Mouse (Mus musculus): ENCODE data around the gene Atp6v0e2. TPM values are rescaled to one million over a fixed set of nuclear protein-coding genes. Genes with fewer than 3 reads are reported as not detected.

The Atp6v0e2 gene
- polyA plus RNA-seq, 1 experiment from 2014 or later, result 25.7 TPM

- no peak overlapping the region for H3K4me2 ChIP-seq (replicated peaks)
- no peaks in the 10 kb centered on the region for H3K9me3 ChIP-seq (replicated peaks)
- H3K9ac ChIP-seq, result no peak overlapping the region
- H3K27me3 ChIP-seq, result no peaks in the 10 kb centered on the region
- WGBS, result 62% methylated on average over 3 of the region's 3 CpGs
- no peak for ATAC-seq (ENCODE audit: insufficient number of reproducible peaks, low FRiP score, low TSS enrichment, low read depth)
- H3K27ac ChIP-seq (replicated peaks), result no peak overlapping the region
- H3K4me3 ChIP-seq (replicated peaks), result no peak overlapping the region
- peaks cover 32% of the 10 kb centered on the region for H3K4me1 ChIP-seq
- no peaks in the 10 kb centered on the region for H3K36me3 ChIP-seq
These were observed 3.3 kb downstream of the Atp6v0e2 start for GRCm38 (mm10) chr6:48540721-48541120.

- no peak; the same call in 1 of the 2 replicates for ATAC-seq (ENCODE audit: insufficient number of reproducible peaks, low FRiP score, low TSS enrichment, low read depth)
- H3K9me3 ChIP-seq (replicated peaks), result no peaks in the 10 kb centered on the region
- H3K4me3 ChIP-seq (replicated peaks), result no peak overlapping the region
- H3K27me3 ChIP-seq, result no peaks in the 10 kb centered on the region
- H3K27ac ChIP-seq (replicated peaks), result no peak overlapping the region
- no peaks in the 10 kb centered on the region for H3K36me3 ChIP-seq
- WGBS, result 21% methylated on average over 7 of the region's 7 CpGs
- no peak overlapping the region for H3K9ac ChIP-seq
- peaks cover 32% of the 10 kb centered on the region for H3K4me1 ChIP-seq
- no peak overlapping the region for H3K4me2 ChIP-seq (replicated peaks)
These were observed 4.4 kb downstream of the Atp6v0e2 start for GRCm38 (mm10) chr6:48541560-48542450.

DNA sequence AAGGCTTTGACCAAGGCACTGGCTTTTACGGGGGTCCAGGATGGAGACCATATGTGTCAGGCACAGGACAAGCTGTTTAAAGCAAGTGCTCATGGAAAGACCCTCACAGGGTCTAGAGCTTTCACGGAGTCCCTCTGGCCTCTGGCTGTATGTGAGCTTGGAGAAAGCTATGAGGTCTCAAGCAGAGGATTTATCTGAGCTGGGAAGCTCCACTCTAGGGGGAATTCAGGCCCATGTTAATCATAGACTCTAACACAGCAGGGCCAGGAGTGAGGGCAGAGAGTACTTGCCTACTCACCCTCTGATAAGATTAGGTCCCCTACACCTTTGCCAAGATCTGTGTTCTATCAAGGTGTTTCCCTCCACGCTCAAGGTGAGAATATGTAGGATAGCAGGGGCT lies 5.2 kb downstream of the Atp6v0e2 start:
- Histone ChIP-seq H3K9me3 (replicated peaks) (no peaks in the 10 kb centered on the region), H3K27me3 (no peaks in the 10 kb centered on the region), H3K36me3 (no peaks in the 10 kb centered on the region), H3K4me3 (replicated peaks) (no peak overlapping the region), H3K4me2 (replicated peaks) (no peak overlapping the region), H3K9ac (no peak overlapping the region), H3K4me1 (peaks cover 24% of the 10 kb centered on the region), H3K27ac (replicated peaks) (no peak overlapping the region)
- 81% methylated on average over 3 of the region's 3 CpGs for WGBS
- no peak for ATAC-seq (ENCODE audit: insufficient number of reproducible peaks, low FRiP score, low TSS enrichment, low read depth)

DNA sequence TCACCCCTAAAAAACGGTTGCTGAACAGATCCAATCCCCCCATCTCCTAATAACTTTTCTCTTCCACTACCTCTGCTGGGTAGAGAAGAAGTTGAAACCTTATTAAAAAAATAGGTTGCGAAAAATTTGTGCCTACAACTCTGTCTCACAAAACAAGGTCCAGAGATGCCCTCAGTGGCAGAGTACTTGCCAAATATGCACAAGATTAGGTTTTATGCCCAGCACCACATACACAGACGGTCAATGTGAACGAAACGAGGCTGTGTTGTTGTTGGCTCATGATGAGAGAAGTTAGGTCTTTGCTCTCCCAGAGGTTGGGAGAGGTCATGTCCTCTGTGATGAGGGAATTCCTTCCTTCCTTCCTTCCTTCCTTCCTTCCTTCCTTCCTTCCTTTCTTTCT lies 7.8 kb downstream of the Atp6v0e2 start:
- Histone ChIP-seq H3K9me3 (replicated peaks) (no peaks in the 10 kb centered on the region), H3K27ac (replicated peaks) (no peak overlapping the region), H3K4me3 (replicated peaks) (no peak overlapping the region), H3K9ac (no peak overlapping the region), H3K36me3 (no peaks in the 10 kb centered on the region), H3K4me1 (peaks cover 18% of the 10 kb centered on the region), H3K27me3 (no peaks in the 10 kb centered on the region), H3K4me2 (replicated peaks) (no peak overlapping the region)
- WGBS, result 73% methylated on average over 5 of the region's 5 CpGs
- ATAC-seq (ENCODE audit: insufficient number of reproducible peaks, low FRiP score, low TSS enrichment, low read depth), result no peak

DNA sequence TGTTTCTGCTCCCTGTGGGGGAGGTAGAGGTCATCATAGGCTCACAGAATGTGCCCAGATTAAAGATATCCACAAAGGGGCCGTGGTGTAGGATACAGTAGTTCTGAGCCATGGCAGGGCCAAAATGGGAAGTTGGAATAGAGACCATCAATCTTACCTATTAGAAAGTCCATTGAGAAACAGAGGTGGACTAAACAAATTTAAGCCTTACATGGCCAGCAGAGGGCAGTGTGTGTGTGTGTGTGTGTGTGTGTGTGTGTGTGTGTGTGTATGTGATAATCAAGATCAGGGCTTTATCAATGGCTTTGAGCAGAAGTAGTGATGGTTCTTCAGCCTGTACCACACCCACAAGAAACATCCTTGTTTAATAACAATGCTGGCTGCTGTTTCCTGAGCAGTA lies 8.9 kb downstream of the Atp6v0e2 start:
- peaks cover 15% of the 10 kb centered on the region for H3K4me1 ChIP-seq
- WGBS, result 58% methylated on average over 1 of the region's 1 CpGs
- H3K9me3 ChIP-seq (replicated peaks), result no peaks in the 10 kb centered on the region
- H3K27me3 ChIP-seq, result no peaks in the 10 kb centered on the region
- no peak overlapping the region for H3K4me3 ChIP-seq (replicated peaks)
- no peak overlapping the region for H3K27ac ChIP-seq (replicated peaks)
- H3K9ac ChIP-seq, result no peak overlapping the region
- H3K36me3 ChIP-seq, result no peaks in the 10 kb centered on the region
- no peak overlapping the region for H3K4me2 ChIP-seq (replicated peaks)
- no peak for ATAC-seq (ENCODE audit: insufficient number of reproducible peaks, low FRiP score, low TSS enrichment, low read depth)

DNA sequence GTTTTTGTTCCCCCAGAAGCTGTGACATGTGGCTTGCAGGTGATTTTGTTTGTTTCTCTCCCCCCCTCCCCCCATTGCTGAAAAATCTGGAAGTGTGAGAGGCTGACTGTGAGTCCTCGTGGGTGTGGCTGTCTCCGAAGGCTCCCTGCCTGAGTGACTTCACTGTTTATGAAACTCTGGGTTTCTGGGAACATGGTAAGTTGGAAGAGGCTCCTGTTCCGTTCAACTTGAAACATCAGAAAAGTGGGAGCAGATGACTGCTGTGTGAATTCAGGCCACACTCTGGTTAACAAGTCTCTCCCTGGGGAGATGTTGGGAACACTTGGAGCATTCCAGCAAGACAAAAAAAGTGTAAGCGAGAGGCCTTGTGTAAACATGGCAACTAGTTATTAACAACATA lies 9.4 kb downstream of the Atp6v0e2 start:
- H3K4me2 ChIP-seq (replicated peaks), result no peak overlapping the region
- 35% methylated on average over 4 of the region's 4 CpGs for WGBS
- no peaks in the 10 kb centered on the region for H3K36me3 ChIP-seq
- H3K9ac ChIP-seq, result no peak overlapping the region
- H3K4me1 ChIP-seq, result peaks cover 9% of the 10 kb centered on the region
- no peak overlapping the region for H3K27ac ChIP-seq (replicated peaks)
- H3K27me3 ChIP-seq, result no peaks in the 10 kb centered on the region
- no peaks in the 10 kb centered on the region for H3K9me3 ChIP-seq (replicated peaks)
- peak; percentile 43; the same call in 1 of the 2 replicates for ATAC-seq (ENCODE audit: insufficient number of reproducible peaks, low FRiP score, low TSS enrichment, low read depth)
- H3K4me3 ChIP-seq (replicated peaks), result no peak overlapping the region

DNA sequence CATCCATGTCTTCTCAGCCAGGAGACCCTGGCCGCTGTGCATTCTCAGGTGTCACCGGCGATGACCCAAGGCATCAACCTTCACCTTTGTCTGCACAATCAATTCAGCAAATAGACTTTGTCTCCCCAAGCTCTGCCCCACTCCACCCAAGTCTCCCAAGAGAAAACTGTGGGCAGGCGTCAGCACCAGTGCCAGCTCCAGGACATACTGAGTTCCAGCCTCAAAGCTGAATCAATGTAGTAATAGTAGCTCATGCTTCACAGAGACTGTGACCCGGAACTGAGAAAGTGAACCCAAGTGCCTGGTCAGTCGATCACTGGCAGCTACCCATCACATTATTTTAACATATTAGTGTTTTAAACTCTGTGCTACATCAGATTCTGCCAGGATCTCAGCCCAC lies 10.9 kb downstream of the Atp6v0e2 start:
- no peak overlapping the region for H3K27ac ChIP-seq (replicated peaks)
- no peak overlapping the region for H3K4me3 ChIP-seq (replicated peaks)
- ATAC-seq (ENCODE audit: insufficient number of reproducible peaks, low FRiP score, low TSS enrichment, low read depth), result no peak
- WGBS, result 93% methylated on average over 6 of the region's 6 CpGs
- no peak overlapping the region for H3K4me2 ChIP-seq (replicated peaks)
- H3K9me3 ChIP-seq (replicated peaks), result no peaks in the 10 kb centered on the region
- H3K36me3 ChIP-seq, result no peaks in the 10 kb centered on the region
- peaks cover 4% of the 10 kb centered on the region; the same call in 1 of the 2 replicates for H3K4me1 ChIP-seq
- H3K27me3 ChIP-seq, result no peaks in the 10 kb centered on the region
- H3K9ac ChIP-seq, result no peak overlapping the region

DNA sequence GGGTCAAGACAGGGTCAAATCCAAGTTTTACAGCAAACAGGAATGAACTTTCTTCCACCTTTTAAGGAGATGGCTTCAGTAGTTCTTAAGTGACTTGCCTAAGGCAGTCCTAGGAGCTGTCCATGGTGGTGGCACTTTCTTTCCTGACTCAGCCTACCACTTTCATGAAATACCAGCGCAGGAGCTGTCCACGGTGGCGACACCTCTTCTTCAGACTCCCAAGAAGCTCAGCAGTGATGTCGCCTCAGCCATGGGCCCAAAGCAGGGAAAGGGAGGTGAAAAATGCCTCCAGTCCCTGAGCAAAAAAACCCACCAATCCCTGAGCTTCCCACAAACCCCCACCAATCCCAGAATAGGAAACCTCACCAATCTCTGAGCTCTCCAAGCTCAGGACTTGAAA lies 15.5 kb downstream of the Atp6v0e2 start:
- H3K27ac ChIP-seq (replicated peaks), result no peak overlapping the region
- WGBS, result 57% methylated on average over 4 of the region's 4 CpGs
- no peaks in the 10 kb centered on the region for H3K9me3 ChIP-seq (replicated peaks)
- H3K27me3 ChIP-seq, result no peaks in the 10 kb centered on the region
- H3K4me3 ChIP-seq (replicated peaks), result no peak overlapping the region
- peaks cover 14% of the 10 kb centered on the region; the same call in 1 of the 2 replicates for H3K4me1 ChIP-seq
- ATAC-seq (ENCODE audit: insufficient number of reproducible peaks, low FRiP score, low TSS enrichment, low read depth), result no peak
- no peak overlapping the region for H3K9ac ChIP-seq
- no peaks in the 10 kb centered on the region; the same call in 1 of the 2 replicates for H3K36me3 ChIP-seq
- H3K4me2 ChIP-seq (replicated peaks), result no peak overlapping the region

DNA sequence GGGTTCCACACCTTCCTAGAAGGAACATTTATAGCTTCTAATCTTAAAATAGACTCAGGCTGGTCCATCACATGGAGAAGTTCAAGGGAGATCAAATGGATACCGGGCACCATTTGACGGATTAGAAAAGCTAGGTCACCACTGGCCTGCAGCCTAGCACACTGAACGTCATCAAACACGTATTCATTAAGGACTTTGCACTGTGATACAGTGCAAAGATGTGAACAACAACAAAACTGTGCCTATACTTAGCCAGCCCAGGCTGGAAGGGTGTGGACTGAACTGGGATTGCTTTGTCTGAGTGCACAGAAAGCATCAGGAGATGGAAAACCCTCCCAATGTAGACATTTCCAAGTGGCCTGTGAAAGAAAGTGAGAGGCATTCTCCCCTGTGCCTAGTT lies 16.4 kb downstream of the Atp6v0e2 start:
- Histone ChIP-seq H3K27me3 (no peaks in the 10 kb centered on the region), H3K9me3 (replicated peaks) (no peaks in the 10 kb centered on the region), H3K4me3 (replicated peaks) (peak overlapping the region; percentile 53; the same call in 1 of the 2 replicates), H3K9ac (no peak overlapping the region; the same call in 1 of the 2 replicates), H3K36me3 (no peaks in the 10 kb centered on the region; the same call in 1 of the 2 replicates), H3K4me1 (peaks cover 14% of the 10 kb centered on the region; the same call in 1 of the 2 replicates), H3K4me2 (replicated peaks) (peak overlapping the region; percentile 71), H3K27ac (replicated peaks) (peak overlapping the region; percentile 98)
- 84% methylated on average over 4 of the region's 4 CpGs for WGBS
- no peak for ATAC-seq (ENCODE audit: insufficient number of reproducible peaks, low FRiP score, low TSS enrichment, low read depth)

- H3K4me2 ChIP-seq (replicated peaks), result peak within 1 kb of the TSS; percentile 71
- ATAC-seq (ENCODE audit: insufficient number of reproducible peaks, low FRiP score, low TSS enrichment, low read depth), result peak; percentile 89
- WGBS, result under 1% methylated on average over 39 of the region's 39 CpGs
- no peaks in the 10 kb centered on the region for H3K9me3 ChIP-seq (replicated peaks)
- peak within 1 kb of the TSS; percentile 98 for H3K27ac ChIP-seq (replicated peaks)
- peak within 1 kb of the TSS; percentile 53 for H3K4me3 ChIP-seq (replicated peaks)
- peaks cover under 1% of the 10 kb centered on the region; the same call in 1 of the 2 replicates for H3K36me3 ChIP-seq
- H3K4me1 ChIP-seq, result peaks cover 14% of the 10 kb centered on the region; the same call in 1 of the 2 replicates
- H3K27me3 ChIP-seq, result no peaks in the 10 kb centered on the region
- H3K9ac ChIP-seq, result peak within 1 kb of the TSS; percentile 57
These were observed 17.1 kb downstream of the Atp6v0e2 start, which contains the start of gene Lrrc61 for GRCm38 (mm10) chr6:48554280-48555103. Gene Lrrc61, plus strand, starts transcription at chr6:48554796.
